Mouse (Mus musculus) layer of hippocampus, adult 6 months (tissue): ENCODE measurements around the gene Hist1h2bl. TPM values are rescaled to one million over a fixed set of nuclear protein-coding genes. Genes with fewer than 3 reads are reported as not detected.

Source experiments
- long read RNA-seq, 2 experiments: library from polyadenylated mRNA; unstranded; transcript quantifications; one replicate each; pipeline ENCODE4 v2.0.0; 2019 to 2020
- microRNA-seq: library from miRNA; unstranded; fragments of <30 nt; microRNA quantifications from one replicate; pipeline ENCODE4 v1.2.0, GENCODE M21; 2020
- polyA plus RNA-seq: library from polyadenylated mRNA; unstranded; fragments of <200 nt; fragmentation: Nextera tagmentation; gene quantifications from 2 replicates; pipeline ENCODE4 v1.2.3, GENCODE M21; 2021

The Hist1h2bl gene
- 0.80 and 1.4 TPM in 2 replicates for polyA plus RNA-seq
- long read RNA-seq, experiment 1, result 0 reads
- long read RNA-seq, experiment 2, result 0 reads

DNA sequence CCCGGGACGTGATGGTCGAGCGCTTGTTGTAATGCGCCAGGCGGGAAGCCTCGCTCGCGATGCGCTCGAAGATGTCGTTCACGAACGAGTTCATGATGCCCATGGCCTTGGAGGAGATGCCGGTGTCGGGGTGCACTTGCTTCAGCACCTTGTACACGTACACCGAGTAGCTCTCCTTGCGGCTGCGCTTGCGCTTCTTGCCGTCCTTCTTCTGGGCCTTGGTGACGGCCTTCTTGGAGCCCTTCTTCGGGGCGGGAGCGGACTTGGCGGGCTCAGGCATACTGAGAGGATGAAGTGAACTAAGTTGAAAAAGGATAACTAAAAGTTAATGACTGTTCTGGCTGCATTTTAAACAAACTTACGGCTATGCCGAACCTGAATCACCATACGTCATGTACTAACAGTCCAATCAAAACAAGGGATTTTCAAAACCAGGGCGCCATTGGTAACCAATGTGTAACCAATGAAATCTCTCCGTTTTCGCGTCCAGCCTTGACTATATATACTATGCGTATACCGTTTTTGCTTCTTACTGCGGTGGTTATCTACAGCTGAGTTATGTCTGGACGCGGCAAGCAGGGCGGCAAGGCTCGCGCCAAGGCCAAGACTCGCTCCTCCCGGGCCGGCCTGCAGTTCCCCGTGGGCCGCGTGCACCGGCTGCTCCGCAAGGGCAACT, at the start of gene Hist1h2bl, which contains the start of gene Hist1h2ai:
Gene Hist1h2bl, minus strand, starts transcription at position 280 of the 676 bp plus-strand sequence.
Gene Hist1h2ai, plus strand, starts transcription at position 559 of the 676 bp plus-strand sequence.

DNA sequence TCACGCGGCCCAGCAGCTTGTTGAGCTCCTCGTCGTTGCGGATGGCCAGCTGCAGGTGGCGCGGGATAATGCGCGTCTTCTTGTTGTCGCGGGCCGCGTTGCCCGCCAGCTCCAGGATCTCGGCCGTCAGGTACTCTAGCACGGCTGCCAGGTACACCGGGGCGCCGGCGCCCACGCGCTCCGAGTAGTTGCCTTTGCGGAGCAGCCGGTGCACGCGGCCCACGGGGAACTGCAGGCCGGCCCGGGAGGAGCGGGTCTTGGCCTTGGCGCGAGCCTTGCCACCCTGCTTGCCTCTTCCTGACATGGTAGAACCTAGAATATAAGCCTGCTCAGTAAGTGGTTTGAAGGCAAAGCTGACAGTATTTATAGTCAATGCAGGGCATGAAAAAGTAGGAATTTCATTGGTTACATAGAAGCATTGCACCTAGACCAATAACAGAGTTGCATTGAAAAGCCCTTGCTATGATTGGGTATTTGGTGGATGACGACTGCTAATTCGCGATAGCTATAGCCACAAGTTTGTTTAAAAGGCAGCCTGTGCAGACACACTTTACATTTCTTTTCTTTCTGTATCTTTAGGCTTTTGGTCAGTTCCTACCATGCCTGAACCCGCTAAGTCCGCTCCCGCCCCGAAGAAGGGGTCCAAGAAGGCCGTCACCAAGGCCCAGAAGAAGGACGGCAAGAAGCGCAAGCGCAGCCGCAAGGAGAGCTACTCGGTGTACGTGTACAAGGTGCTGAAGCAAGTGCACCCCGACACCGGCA, 37.8 kb upstream of the Hist1h2bl start, which contains the start of the genes Hist1h2ak and Hist1h2bn:
Gene Hist1h2ak, minus strand, starts transcription at position 304 of the 762 bp plus-strand sequence.
Gene Hist1h2bn, plus strand, starts transcription at position 600 of the 762 bp plus-strand sequence.

DNA sequence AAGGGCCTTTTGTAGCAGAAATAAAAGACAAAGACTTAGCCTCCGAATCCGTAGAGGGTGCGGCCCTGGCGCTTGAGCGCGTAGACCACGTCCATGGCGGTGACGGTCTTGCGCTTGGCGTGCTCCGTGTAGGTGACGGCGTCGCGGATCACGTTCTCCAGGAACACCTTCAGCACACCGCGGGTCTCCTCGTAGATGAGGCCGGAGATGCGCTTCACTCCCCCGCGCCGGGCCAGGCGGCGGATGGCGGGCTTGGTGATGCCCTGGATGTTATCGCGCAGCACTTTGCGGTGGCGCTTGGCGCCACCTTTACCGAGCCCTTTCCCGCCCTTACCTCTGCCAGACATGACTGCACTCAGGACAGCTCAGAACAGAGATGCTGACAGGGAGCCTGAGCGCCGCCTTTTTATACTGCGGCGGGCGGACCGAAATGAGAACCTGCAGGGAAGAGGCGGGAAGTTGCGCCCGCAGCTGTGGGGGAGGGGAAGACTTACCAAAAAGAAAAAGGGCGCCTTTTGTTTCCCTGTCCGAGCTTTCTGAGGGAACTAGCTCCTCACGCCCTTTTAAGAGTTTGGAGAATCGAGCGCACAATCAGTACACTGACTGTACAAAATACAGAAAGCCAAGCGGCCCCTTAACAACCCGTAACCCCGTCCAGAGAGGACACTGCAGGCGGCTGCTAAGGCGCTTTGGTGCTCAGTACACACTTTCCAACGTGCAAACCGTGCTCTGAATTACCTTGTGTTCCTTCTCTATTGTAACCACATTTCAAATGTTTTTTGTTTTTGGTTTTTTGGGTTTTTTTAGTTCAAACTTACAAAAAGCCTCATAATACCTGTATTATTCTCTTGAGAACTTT, 34.4 kb upstream of the Hist1h2bl start, which contains the start of gene Hist1h4k:
Gene Hist1h4k, minus strand, starts transcription at position 347 of the 859 bp plus-strand sequence.

DNA sequence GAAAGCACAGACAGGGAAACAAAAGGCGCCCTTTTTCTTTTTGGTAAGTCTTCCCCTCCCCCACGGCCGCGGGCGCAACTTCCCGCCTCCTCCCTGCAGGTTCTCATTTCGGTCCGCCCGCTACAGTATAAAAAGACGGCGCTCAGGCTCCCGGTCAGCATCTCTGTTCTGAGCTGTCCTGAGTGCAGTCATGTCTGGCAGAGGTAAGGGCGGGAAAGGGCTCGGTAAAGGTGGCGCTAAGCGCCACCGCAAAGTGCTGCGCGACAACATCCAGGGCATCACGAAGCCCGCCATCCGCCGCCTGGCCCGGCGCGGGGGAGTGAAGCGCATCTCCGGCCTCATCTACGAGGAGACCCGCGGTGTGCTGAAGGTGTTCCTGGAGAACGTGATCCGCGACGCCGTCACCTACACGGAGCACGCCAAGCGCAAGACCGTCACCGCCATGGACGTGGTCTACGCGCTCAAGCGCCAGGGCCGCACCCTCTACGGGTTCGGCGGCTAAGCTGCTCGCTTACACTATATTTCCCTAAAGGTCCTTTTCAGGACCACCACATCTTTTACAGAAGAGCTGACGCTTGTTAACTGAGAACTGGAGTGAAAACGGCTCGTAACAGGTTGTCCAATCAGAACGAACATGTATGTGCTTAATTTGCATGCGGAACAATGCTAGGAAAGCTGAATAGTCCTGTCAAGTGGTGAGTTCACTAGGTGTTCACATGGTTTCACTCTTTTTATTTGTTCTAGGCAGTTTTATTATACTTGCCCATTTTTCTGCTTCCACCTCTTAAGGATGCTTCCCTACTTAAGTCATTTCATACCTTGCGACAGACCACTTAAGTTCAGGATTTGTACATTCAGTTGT, 19.2 kb upstream of the Hist1h2bl start, which contains the start of gene Hist1h4j:
Gene Hist1h4j, plus strand, starts transcription at position 159 of the 862 bp plus-strand sequence.

DNA sequence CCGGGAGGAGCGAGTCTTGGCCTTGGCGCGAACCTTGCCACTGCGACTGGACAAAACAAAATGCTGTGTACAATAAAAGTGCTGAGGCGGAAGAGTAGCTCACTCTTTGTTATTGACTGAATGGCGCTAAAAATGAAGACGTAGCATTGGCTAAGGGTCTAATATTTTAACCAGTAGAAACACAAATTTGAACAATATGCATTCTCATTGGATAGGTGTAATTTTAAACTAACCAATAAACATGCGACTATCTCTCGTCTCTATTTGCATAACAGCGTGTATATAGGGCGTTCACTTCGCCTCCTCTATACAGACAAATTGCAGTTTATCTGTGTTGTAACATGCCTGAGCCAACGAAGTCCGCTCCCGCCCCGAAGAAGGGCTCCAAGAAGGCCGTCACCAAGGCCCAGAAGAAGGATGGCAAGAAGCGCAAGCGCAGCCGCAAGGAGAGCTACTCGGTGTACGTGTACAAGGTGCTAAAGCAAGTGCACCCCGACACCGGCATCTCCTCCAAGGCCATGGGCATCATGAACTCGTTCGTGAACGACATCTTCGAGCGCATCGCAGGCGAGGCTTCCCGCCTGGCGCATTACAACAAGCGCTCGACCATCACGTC, 5.9 kb upstream of the Hist1h2bl start, which contains the start of gene Hist1h2bm:
Gene Hist1h2bm, plus strand, starts transcription at position 288 of the 616 bp plus-strand sequence.

DNA sequence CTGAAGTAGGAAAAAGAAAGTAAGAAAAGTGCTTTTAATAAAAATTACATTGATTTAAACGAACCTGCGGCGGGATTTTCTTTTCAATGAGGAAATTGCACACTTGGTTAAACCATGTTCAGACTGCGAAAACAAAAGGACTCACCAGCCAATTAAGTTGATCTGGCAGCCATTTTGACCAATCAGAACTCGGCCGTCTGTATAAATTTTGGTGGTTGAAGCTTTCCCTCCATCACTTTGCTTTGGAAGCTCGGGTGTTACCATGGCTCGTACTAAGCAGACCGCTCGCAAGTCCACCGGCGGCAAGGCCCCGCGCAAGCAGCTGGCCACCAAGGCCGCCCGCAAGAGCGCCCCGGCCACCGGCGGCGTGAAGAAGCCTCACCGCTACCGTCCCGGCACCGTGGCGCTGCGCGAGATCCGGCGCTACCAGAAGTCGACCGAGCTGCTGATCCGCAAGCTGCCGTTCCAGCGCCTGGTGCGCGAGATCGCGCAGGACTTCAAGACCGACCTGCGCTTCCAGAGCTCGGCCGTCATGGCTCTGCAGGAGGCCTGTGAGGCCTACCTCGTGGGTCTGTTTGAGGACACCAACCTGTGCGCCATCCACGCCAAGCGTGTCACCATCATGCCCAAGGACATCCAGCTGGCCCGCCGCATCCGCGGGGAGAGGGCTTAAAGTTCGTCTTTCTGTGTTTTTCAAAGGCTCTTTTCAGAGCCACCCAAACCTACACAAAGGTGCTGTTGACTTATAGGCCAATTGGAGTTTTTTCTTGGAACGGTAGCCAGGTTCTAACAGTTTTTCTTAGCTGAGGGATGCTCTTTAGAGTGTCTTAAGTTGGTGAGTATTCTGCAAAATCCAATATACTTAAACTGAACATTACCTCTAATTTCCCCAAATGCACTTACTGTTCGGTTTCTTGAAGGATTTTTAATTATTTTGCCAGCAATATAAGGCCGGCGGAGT, 1.7 kb upstream of the Hist1h2bl start, which contains the start of gene Hist1h3h:
Gene Hist1h3h, plus strand, starts transcription at position 263 of the 961 bp plus-strand sequence.

DNA sequence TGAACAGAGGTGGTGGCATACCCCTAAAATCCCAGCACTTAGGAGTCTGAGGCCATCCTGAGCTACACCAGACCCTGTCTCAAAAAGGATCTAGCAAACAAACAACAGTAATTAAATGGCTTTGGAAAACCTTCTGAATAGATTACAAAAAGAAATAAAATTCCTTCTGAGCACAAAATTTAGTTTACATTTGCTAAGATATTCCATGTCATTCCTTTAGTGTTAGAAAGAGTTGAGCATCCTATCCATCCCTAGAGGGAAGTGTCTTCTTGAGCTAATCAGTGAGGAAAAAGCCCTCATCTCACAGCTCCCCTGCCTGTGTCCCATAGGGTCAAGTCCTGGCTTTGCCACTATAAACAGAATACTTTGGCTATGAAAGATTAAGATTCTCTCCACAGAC, 18.1 kb downstream of the Hist1h2bl start, which contains the start of gene Olfr1359:
Gene Olfr1359, plus strand, starts transcription at position 301 of the 400 bp plus-strand sequence.

DNA sequence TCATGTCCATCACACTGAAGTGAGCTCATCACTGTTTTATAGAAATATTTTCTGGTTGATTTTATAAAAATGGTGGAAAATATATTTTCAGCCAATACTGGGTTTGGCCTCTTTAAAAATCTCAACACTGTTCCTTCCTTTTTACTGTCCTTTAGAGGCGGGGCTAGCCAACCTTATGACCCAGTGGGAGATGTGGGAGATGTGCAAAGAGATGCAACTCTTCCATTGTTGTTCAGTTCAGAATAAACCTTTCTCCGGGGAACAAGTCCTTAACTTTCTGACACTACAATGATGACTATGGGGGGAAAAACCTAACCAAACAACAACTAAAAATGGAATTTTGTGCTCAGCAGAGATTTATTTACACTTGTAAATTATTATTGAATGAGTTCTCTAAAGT, 38.6 kb downstream of the Hist1h2bl start, which contains the start of gene Olfr1360:
Gene Olfr1360, minus strand, starts transcription at position 101 of the 400 bp plus-strand sequence.

Small RNAs within 50 kb of the gene (microRNA-seq; reads per million reads assigned to microRNA genes)
- not detected for gene Gm44357
- gene Gm44367, result not detected
- not detected for gene Gm44454

Other genes with a start within 250 kb of the Hist1h2bl start
- gene Nkapl, start 247.6 kb downstream of the Hist1h2bl start, polyA plus RNA-seq, result 1.4 and 1.6 TPM in 2 replicates
- gene Zkscan4, start 237.2 kb downstream of the Hist1h2bl start, polyA plus RNA-seq, result 3.1 and 3.3 TPM in 2 replicates
- gene Gm10065, start 236.7 kb downstream of the Hist1h2bl start, polyA plus RNA-seq, result 1.8 TPM in 1 of 2 replicates, not detected in the other
- 1.8 and 2.1 TPM in 2 replicates for gene AK157302, start 220.9 kb downstream of the Hist1h2bl start, polyA plus RNA-seq
- gene Gm11273, start 214.7 kb downstream of the Hist1h2bl start, polyA plus RNA-seq, result 13.0 and 13.4 TPM in 2 replicates
- 1.6 and 2.7 TPM in 2 replicates for gene Zkscan8, start 185.0 kb downstream of the Hist1h2bl start, polyA plus RNA-seq
- gene Olfr1366, start 173.3 kb downstream of the Hist1h2bl start, polyA plus RNA-seq, result 0.10 TPM in 1 of 2 replicates, not detected in the other
- 0.06 TPM in 1 of 2 replicates, not detected in the other for gene Olfr1535, start 156.2 kb downstream of the Hist1h2bl start, polyA plus RNA-seq
- not detected in 2 replicates for gene Olfr1364, start 134.4 kb downstream of the Hist1h2bl start, polyA plus RNA-seq
- not detected in 2 replicates for gene Olfr1362, start 102.1 kb downstream of the Hist1h2bl start, polyA plus RNA-seq
- not detected in 2 replicates for gene Olfr11, start 73.6 kb downstream of the Hist1h2bl start, polyA plus RNA-seq
- not detected in 2 replicates for gene Olfr1361, start 52.8 kb downstream of the Hist1h2bl start, polyA plus RNA-seq
- gene Olfr1360, start 38.7 kb downstream of the Hist1h2bl start, polyA plus RNA-seq, result not detected in 2 replicates
- not detected in 2 replicates for gene Olfr1359, start 18.0 kb downstream of the Hist1h2bl start, polyA plus RNA-seq
- 1.4 TPM in 1 of 2 replicates, not detected in the other for gene Hist1h2ai, start 279 bp upstream of the Hist1h2bl start, polyA plus RNA-seq
- gene Hist1h3h, start 1.5 kb upstream of the Hist1h2bl start, polyA plus RNA-seq, result not detected in 2 replicates
- gene Hist1h2bm, start 5.9 kb upstream of the Hist1h2bl start, polyA plus RNA-seq, result 0.44 TPM in 1 of 2 replicates, not detected in the other
- 1.3 and 2.3 TPM in 2 replicates for gene Hist1h4j, start 18.9 kb upstream of the Hist1h2bl start, polyA plus RNA-seq
- 3.9 and 4.5 TPM in 2 replicates for gene Hist1h4k, start 34.4 kb upstream of the Hist1h2bl start, polyA plus RNA-seq
- gene Hist1h2ak, start 37.7 kb upstream of the Hist1h2bl start, polyA plus RNA-seq, result 1.2 TPM in 1 of 2 replicates, not detected in the other
- 1.3 and 2.1 TPM in 2 replicates for gene Hist1h2bn, start 38.0 kb upstream of the Hist1h2bl start, polyA plus RNA-seq
- 0.41 and 1.0 TPM in 2 replicates for gene Hist1h1b, start 64.5 kb upstream of the Hist1h2bl start, polyA plus RNA-seq
- 1.8 and 4.4 TPM in 2 replicates for gene Hist1h3i, start 67.2 kb upstream of the Hist1h2bl start, polyA plus RNA-seq
- gene Hist1h2an, start 71.1 kb upstream of the Hist1h2bl start, polyA plus RNA-seq, result not detected in 2 replicates
- not detected in 2 replicates for gene Hist1h2bp, start 71.3 kb upstream of the Hist1h2bl start, polyA plus RNA-seq
- 1.3 and 1.5 TPM in 2 replicates for gene Hist1h2bq, start 94.1 kb upstream of the Hist1h2bl start, polyA plus RNA-seq
- not detected in 2 replicates for gene Hist1h2ao, start 94.3 kb upstream of the Hist1h2bl start, polyA plus RNA-seq
- 3.4 and 7.0 TPM in 2 replicates for gene Hist1h4m, start 95.6 kb upstream of the Hist1h2bl start, polyA plus RNA-seq
- 2.8 and 2.9 TPM in 2 replicates for gene Hist1h4n, start 116.1 kb upstream of the Hist1h2bl start, polyA plus RNA-seq
- 64.1 and 77.9 TPM in 2 replicates for gene Hist1h2ap, start 117.4 kb upstream of the Hist1h2bl start, polyA plus RNA-seq
- 1.2 TPM in 1 of 2 replicates, not detected in the other for gene Hist1h2br, start 117.6 kb upstream of the Hist1h2bl start, polyA plus RNA-seq
- gene Zfp184, start 229.0 kb upstream of the Hist1h2bl start, polyA plus RNA-seq, result 0.98 and 1.5 TPM in 2 replicates